Mouse (Mus musculus) left cerebral cortex, postnatal 25 days (tissue): ENCODE results near the gene Fahd1. TPM values are rescaled to one million over a fixed set of nuclear protein-coding genes. Genes with fewer than 3 reads are reported as not detected.
A peak's percentile ranks its signal among the peaks of the same experiment; 100 is the strongest.

ENCODE experiments used
- DNase-seq, 2 experiments: peaks; one replicate each; pipeline ENCODE4 v3.0.0; 2022; ENCODE audit warnings: low spot score in 2 of 2, mixed read lengths in 1 of 2
- intact Hi-C: fragments of 180-260 bp; cut with DNase I; formaldehyde crosslinking; loops from one replicate; pipeline ENCODE4 v1.15.1; 2025
- total RNA-seq, 2 experiments: library from RNA; stranded (reverse); gene quantifications; 2 replicates each; pipeline ENCODE4 v1.2.3; 2021

Gene Fahd1
- total RNA-seq, 2 experiments from 2014 or later = 17.6 to 20.9 TPM

- intact Hi-C loops = no loop called here
- DNase-seq = no peak
These were observed 1.4 kb upstream of the Fahd1 start for GRCm38 (mm10) chr17:24851381-24852125.

DNA sequence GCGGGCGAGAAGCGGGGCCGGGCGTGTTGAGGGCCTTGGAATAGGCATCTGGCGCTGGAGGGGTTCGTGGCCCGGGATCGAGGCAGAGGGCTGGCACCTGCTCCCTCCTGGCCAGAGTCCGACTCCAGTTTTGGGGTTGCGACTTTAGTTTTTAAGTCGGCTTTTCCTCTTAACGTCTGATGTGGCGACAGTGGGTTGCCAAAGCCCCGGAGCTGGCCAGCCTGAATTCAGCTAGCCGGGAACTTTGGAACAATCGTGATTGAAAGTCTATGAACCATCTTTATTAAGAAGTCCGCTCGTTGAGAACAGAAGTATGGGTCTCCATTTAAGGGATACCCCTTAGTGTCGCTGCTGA is 586 bp upstream of the Fahd1 start:
- intact Hi-C loops = no loop called here
- no peak for DNase-seq

GRCm38 (mm10) chr17:24849733-24850064 is 465 bp downstream of the Fahd1 start:
- intact Hi-C loops = no loop called here
- DNase-seq = no peak

- DNase-seq = no peak
- intact Hi-C loops = no loop called here
These were observed 1.5 kb downstream of the Fahd1 start for GRCm38 (mm10) chr17:24848600-24849031.

- intact Hi-C loops = no loop called here
- DNase-seq = no peak
These were observed 2.8 kb downstream of the Fahd1 start for GRCm38 (mm10) chr17:24847386-24847785.

GRCm38 (mm10) chr17:24844525-24844924 is 5.6 kb downstream of the Fahd1 start:
- intact Hi-C loops = no loop called here
- DNase-seq = no peak

GRCm38 (mm10) chr17:24842631-24843030 is 7.5 kb downstream of the Fahd1 start:
- intact Hi-C loops = no loop called here
- DNase-seq = no peak

GRCm38 (mm10) chr17:24841133-24841532 is 9.0 kb downstream of the Fahd1 start:
- intact Hi-C loops = no loop called here
- DNase-seq = no peak

GRCm38 (mm10) chr17:24840341-24840740 is 9.8 kb downstream of the Fahd1 start:
- intact Hi-C loops = no loop called here
- no peak for DNase-seq

- DNase-seq = peak in 1 of 2 experiments; percentile 58
- intact Hi-C loops = no loop called here
These were observed 10.3 kb downstream of the Fahd1 start, which contains the start of gene Hagh for GRCm38 (mm10) chr17:24839842-24840241. Hagh (plus strand) TSS chr17:24840143.

DNA sequence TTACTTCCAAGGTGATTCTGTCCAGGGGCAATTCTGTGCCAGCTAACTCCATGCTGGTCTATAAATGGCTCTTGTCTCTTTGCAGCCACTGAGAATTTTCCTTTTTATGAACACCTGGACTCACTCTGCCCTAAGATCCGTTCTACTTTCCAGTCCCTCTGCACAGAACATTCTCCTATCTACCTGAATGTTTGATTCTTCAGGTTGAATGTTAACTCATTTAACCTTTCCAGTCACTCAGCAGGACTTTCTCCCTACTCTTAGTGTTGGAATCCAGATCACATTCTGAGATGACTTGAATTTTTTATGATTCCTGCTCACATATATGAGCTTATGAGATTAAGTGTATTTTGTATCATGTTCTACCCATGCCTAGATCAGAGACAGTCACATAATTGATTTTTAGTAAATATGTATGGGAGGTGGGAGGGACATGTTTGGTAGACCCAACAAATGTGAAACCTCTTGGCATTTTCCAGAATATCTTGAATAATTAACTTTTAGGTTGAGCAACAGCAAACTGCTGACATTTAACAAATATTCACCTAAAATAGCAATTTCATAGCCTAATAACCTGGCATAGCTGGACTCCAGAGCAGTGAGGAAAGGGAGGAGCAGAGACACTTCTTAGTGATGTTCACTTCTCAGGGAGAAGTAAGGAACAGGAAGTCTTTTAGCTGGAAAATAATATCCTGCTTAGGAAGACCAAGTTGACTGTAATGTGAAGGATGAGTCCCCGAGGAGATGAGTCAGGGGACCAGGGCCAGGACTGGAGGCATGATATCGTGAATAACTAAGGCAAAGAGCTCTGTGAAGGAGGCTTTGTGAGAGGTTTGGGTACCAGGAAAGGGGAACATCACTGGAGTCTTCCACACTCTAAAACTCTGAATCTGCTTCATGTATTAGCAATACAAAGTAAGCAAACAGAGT is 28.5 kb downstream of the Fahd1 start:
- intact Hi-C loops = loop anchor here (10.0 kb wide), 1 partner anchor 923 kb away; no protein-coding TSS in a partner anchor
- DNase-seq = no peak

GRCm38 (mm10) chr17:24819469-24819868 is 30.7 kb downstream of the Fahd1 start:
- intact Hi-C loops = no loop called here

GRCm38 (mm10) chr17:24818172-24818571 is 32.0 kb downstream of the Fahd1 start:
- DNase-seq = no peak
- intact Hi-C loops = no loop called here

More at GRCm38 (mm10) chr17:24819469-24819868, 30.7 kb downstream of the Fahd1 start:
- no peak for DNase-seq

DNA sequence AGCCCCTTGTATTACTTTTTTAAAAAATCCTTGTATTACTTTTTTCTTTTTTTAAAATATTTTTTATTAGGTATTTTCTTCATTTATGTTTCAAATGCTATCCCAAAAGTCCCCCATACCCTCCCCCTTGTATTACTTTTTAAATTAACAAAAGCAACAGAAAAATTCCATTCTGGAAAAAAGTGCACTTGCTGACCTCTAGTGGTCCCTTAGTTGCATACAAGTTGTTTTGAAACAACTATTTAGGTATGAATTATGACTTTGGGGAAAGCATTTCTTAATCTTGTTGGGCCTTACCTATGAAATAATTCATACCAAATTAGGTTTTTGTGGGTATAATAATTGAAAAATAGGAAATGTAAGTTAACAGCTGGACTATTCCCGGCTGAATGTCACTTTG is 32.7 kb downstream of the Fahd1 start:
- intact Hi-C loops = loop anchor here (1.0 kb wide), 1 partner anchor 72 kb away; no protein-coding TSS in a partner anchor
- no peak for DNase-seq

DNA sequence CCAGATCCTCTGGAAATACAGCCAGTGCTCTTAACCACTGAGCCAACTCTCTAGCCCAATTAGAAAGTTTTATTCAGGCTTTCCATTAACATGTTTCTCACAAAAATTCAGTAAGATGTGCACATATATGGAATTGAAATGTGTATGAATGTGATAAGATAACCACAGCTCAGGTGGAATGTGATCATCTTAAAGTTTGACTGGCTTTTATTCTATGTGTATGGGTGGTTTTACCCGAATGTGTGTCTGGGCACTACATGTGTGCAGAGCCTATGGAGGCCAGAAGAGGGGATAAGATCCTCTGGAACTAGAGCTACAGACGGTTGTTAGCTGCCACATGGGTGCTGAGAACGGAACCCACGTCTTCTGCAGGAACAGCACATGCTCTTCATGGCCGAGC is 34.9 kb downstream of the Fahd1 start:
- DNase-seq = no peak
- intact Hi-C loops = no loop called here

GRCm38 (mm10) chr17:24812215-24812614 is 37.9 kb downstream of the Fahd1 start:
- no peak for DNase-seq
- intact Hi-C loops = no loop called here

DNA sequence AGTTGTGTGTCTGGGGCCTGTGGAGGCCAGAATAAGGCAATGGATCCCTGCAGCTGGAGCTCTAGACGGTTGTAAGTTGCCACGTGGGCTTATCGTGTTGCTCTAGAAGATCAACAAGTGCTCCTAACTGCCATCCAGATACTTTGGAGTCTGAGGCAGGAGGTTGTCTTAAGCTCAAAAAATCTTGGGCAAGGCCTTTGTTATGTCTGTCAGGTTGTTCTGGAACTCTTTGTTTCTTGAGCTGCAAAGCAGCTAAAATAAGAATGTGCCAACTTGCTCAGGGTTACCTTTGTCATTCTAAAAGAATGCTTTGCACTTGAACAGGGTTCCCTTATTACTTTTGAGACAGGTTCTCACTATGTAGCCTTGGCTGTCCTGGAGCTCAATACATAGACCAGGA is 39.0 kb downstream of the Fahd1 start:
- no peak for DNase-seq
- intact Hi-C loops = no loop called here

DNA sequence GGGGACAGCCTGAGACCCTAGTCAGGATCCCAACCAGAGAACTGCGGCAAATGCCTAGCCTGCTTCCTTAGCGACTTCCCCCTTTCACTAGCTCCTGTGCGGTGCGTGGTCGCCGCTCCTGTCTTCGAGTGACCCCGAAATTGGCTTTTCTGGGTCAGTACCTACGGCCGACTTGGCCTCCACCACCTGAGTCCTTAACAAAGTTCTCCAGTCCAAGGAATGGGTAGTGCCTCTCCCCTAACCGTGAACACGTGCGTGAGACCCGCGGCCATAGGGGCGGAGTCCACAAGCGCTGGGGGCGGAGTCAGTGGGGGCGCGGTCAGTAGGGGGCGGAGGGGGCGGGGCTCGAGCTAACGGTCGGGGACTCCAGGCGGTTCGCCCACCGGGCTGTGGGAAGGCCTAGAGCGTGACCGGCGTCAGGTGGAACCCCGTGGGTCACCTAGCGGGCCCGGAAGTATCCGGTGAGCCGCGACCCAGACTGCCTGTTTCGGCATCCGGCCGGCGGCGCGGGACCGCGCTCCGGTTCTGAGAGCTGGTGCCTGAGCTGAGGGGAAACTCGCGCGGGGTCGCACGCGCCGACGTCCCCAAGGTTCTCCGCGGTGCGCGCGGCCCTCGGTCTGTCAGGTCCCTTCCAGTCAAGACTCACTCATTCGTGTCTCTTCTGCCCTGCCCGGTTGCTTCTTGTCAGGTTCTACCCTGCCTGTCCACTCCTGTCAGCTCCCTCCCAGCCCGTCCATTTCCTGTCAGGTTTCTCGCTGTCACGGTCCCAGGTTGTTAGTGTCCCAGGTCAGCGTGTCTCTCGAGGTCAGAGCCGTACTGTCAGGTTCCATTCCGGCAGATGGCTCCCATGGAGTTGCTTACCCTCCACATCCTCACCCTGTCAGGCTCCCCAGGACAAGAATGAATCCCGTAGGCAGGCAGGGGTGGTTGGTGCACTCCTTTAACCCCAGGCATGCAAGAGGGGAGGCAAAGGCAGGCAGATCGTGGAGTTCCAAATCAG is 45.9 kb downstream of the Fahd1 start, which contains the start of gene Meiob:
Gene Meiob (plus strand): TSS at position 338 of the 1,000 bp plus-strand sequence.
- DNase-seq = peak; percentile 2 to 10
- intact Hi-C loops = no loop called here

DNA sequence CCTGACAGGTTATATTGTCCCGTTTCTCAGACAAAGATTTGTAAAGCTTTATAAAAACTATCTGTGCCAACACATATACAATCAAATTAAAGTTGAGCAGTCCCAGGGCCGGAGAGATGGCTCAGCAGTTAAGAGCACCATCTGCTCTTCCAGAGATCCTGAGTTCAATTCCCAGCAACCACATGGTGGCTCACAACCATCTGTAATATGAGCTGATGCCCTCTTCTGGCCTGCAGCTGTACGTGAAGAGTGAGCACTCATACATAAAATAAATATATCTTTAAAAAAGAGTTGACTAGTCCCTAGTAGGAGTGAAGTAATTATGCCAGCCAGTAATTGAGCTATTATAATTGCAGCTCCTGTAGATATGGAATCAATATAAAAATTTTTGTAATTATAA is 49.6 kb downstream of the Fahd1 start:
- intact Hi-C loops = no loop called here
- no peak for DNase-seq
